Mouse (Mus musculus) A20 (cell line): Measurements from ENCODE around the gene Ficd.
A peak's percentile ranks its signal among the peaks of the same experiment; 100 is the strongest.

Experiments used
- DNase-seq: peaks from one replicate; pipeline ENCODE4 v3.0.0-alpha.2; 2011; ENCODE audit warnings: low read depth, low spot score

Ficd gene

GRCm38 (mm10) chr5:113735345-113736112, at the start of gene Ficd:
Gene Ficd (plus strand): TSS chr5:113735803.
- peak; percentile 98 for DNase-seq

GRCm38 (mm10) chr5:113687514-113687913, 48.1 kb upstream of the Ficd start:
- no peak for DNase-seq

- no peak for DNase-seq
These were observed 45.5 kb upstream of the Ficd start for GRCm38 (mm10) chr5:113690069-113690548.

GRCm38 (mm10) chr5:113690866-113691265, 44.7 kb upstream of the Ficd start:
- no peak for DNase-seq

- no peak for DNase-seq
These were observed 42.3 kb upstream of the Ficd start for GRCm38 (mm10) chr5:113693196-113693755.

GRCm38 (mm10) chr5:113694000-113694399, 41.6 kb upstream of the Ficd start:
- no peak for DNase-seq

- DNase-seq: no peak
These were observed 41.2 kb upstream of the Ficd start for GRCm38 (mm10) chr5:113694415-113694814.

- DNase-seq: no peak
These were observed 35.1 kb upstream of the Ficd start for GRCm38 (mm10) chr5:113700388-113701023.

GRCm38 (mm10) chr5:113703803-113704585, 31.6 kb upstream of the Ficd start:
- no peak for DNase-seq

GRCm38 (mm10) chr5:113712861-113713260, 22.7 kb upstream of the Ficd start:
- DNase-seq: no peak

- DNase-seq: no peak
These were observed 18.8 kb upstream of the Ficd start for GRCm38 (mm10) chr5:113716581-113717388.

- DNase-seq: no peak
These were observed 16.4 kb upstream of the Ficd start for GRCm38 (mm10) chr5:113719221-113719661.

- no peak for DNase-seq
These were observed 13.2 kb upstream of the Ficd start for GRCm38 (mm10) chr5:113722224-113723013.

GRCm38 (mm10) chr5:113723567-113724237, 11.9 kb upstream of the Ficd start:
- DNase-seq: no peak

GRCm38 (mm10) chr5:113724446-113724845, 11.2 kb upstream of the Ficd start, which contains the start of gene 1700069L16Rik:
Gene 1700069L16Rik (minus strand): TSS chr5:113724772.
- DNase-seq: peak; percentile 65

GRCm38 (mm10) chr5:113725417-113725816, 10.2 kb upstream of the Ficd start:
- no peak for DNase-seq

GRCm38 (mm10) chr5:113726618-113727017, 9.0 kb upstream of the Ficd start:
- DNase-seq: no peak

GRCm38 (mm10) chr5:113727238-113727637, 8.4 kb upstream of the Ficd start:
- DNase-seq: no peak

GRCm38 (mm10) chr5:113728011-113728410, 7.6 kb upstream of the Ficd start:
- no peak for DNase-seq
